ENCODE assay signal across 18 mouse cellular contexts in the genomic region with DNA sequence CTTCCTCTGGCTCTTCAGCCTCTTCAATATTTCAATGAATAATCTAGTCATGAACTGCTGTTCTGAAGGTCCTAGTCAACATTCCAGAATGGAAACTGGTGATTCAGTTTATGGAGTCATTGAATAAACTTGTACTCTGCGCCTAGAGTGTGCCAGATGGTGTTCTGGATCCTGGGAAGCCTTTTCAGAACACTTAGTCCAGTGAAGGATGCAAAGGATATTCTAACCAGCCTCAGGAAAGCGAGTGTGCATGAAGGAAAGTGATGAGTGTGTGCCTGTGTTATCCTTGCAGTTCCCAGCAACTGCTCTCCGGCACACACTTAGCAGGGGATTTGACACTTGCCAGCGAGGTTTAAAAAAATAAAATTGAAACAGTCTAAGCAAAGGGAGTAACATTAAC.
"Had no signal": no experiment of that assay in that cellular context is flagged by ENCODE, and none has a peak within 500 bp of the region (broad histone marks: within the 10 kb centered on the region; RNA-seq: fewer than 3 reads in every experiment).

No protein-coding gene starts in this region.

- DNase-seq: gastrocnemius, adult 2 months; gastrocnemius, postnatal 10 days; gastrocnemius, postnatal 25 days; heart, adult 18-20 months; heart, postnatal 10 days; heart, postnatal 4 days; kidney, adult 18-20 months; kidney, adult 8-10 months; kidney, postnatal 10 days; kidney, postnatal 36 days; layer of hippocampus, adult 9-11 months; layer of hippocampus, postnatal 36 days; left cerebral cortex, postnatal 4 days had no signal

- ATAC-seq: hindbrain, embryonic 16.5 days; inflammation-experienced regulatory T-cells, adult 6 months; intestine, embryonic 15.5 days; intestine, postnatal 0 days; liver, embryonic 12.5 days had no signal
